Mouse (Mus musculus) activated CD4-positive, CD25-positive, alpha-beta regulatory T cell, adult 4 months (primary cell): ENCODE measurements around the gene Snap91. TPM values are rescaled to one million over a fixed set of nuclear protein-coding genes. Genes with fewer than 3 reads are reported as not detected.

Experiments used
- ATAC-seq: one replicate; pipeline ENCODE4 v1.8.0; 2017
- polyA plus RNA-seq, 2 experiments: library from polyadenylated mRNA; unstranded; fragments of 100-300 nt; shearing (Covaris generic); gene quantifications; one replicate each; pipeline ENCODE4 v1.2.1; 2017

The Snap91 gene
- polyA plus RNA-seq, 2 experiments from 2014 or later = not detected

- no peak for ATAC-seq
These were observed 67.1 kb downstream of the Snap91 start for GRCm38 (mm10) chr9:86813327-86813726.

DNA sequence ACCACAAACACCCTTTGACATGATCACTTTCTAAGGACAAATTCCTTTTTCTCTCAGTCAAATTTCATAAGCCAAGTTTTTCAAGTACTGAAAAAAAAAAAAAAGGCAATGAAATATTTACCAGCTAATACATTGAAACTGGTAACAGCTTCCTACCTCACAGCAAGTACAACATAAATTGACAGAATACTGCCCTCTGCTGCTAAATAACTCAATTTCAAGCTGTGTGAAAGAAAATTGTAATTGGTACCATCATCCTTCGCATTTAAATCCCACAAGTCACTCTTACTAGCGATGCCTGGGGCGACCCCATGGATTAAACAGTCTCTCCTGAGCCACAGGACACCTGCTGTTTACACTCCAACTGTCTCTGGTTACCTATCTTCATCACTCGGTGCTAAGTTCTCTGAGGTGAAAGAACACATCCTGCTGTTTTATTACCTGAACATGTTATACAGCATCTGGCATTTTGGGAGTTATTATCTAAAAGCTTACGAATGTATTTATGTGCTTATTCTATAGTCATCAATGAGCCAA lies 69.7 kb downstream of the Snap91 start:
- no peak for ATAC-seq

- ATAC-seq = no peak
These were observed 70.2 kb downstream of the Snap91 start for GRCm38 (mm10) chr9:86810213-86810612.

- ATAC-seq = no peak
These were observed 79.8 kb downstream of the Snap91 start for GRCm38 (mm10) chr9:86800600-86801163.

GRCm38 (mm10) chr9:86799099-86799498 lies 81.4 kb downstream of the Snap91 start:
- ATAC-seq = no peak

GRCm38 (mm10) chr9:86798686-86799085 lies 81.8 kb downstream of the Snap91 start:
- ATAC-seq = no peak

- ATAC-seq = no peak
These were observed 82.3 kb downstream of the Snap91 start for GRCm38 (mm10) chr9:86798129-86798528.

DNA sequence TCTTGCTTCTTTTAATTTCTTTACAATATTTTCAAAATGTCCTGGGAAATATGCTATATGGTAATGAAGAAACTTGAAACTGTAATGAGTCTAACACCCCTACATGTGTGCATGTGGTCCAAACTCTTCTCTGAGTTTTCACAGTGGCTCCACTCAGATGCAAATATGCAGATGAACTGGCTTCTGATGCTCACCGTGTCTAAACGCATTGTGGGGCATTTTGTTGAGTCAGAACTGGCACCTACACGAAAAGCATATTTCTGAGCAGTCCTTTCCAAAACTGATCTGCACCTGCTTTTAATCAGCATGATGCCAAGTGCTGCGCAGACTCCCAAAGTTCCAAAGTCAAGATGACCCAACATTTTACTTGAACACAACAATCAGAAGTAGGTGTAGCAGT lies 82.9 kb downstream of the Snap91 start:
- ATAC-seq = no peak

GRCm38 (mm10) chr9:86795236-86795635 lies 85.2 kb downstream of the Snap91 start:
- ATAC-seq = no peak

GRCm38 (mm10) chr9:86791927-86792326 lies 88.5 kb downstream of the Snap91 start:
- ATAC-seq = no peak

- ATAC-seq = no peak
These were observed 91.3 kb downstream of the Snap91 start for GRCm38 (mm10) chr9:86789186-86789585.

GRCm38 (mm10) chr9:86782836-86783235 lies 97.6 kb downstream of the Snap91 start:
- no peak for ATAC-seq

GRCm38 (mm10) chr9:86781426-86781825 lies 99.0 kb downstream of the Snap91 start:
- ATAC-seq = no peak

- no peak for ATAC-seq
These were observed 102.2 kb downstream of the Snap91 start for GRCm38 (mm10) chr9:86778212-86778611.

DNA sequence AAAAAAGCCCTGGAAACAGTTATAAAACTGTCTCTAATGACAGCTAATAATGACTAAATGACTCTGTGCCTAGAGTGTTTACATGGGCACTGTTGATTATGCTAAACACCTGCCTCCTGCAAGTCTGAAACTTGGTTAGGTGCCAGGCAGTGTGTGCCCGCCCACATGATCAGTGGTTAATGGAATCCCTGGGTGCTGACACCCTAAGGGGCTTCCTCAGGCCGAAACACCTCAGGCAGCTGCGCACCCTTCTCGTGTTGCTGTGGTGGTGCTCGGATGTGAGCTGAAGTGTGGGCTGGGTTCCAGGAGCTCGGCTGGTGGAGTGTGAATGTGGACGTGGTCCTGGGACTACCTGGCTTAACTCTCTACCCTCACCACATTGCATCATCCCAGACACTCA lies 103.1 kb downstream of the Snap91 start:
- no peak for ATAC-seq

DNA sequence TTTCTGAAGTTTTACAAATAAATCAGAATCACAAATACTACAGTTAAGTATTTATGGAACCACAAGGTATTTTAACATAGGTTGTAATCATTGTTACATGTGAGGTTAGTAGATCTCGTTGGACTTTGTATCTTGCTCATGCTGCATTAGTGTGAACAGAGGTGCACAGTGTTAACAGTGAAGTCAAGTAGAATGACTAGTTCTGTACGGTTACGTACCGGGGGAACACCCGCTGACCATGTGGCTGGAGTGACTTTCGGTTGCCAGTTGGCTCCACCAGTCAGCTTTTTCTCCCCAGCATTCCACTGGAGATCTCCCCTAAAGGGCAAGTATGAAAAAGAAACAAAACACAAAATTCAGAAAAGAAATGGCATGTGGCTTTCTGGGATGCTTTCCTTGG lies 105.1 kb downstream of the Snap91 start:
- no peak for ATAC-seq

GRCm38 (mm10) chr9:86773996-86774395 lies 106.5 kb downstream of the Snap91 start:
- no peak for ATAC-seq

DNA sequence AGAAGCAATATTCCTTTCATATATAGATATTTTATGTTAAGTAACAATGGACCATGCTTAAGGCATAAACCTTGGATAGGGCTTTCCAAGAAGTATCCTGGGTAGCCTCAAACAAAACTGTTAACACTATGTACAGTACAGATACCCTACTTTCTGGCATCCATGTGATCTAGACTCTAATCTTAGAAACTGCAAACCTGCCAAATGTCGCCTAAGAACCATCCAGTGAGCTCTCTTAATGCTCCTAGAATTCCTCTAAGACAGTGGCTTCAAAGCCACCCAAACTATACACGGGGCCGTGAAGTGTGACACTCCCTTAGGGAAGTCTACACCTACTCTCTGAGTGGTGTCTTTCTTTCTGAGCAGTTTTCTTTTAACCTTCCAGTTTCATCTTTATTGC lies 107.6 kb downstream of the Snap91 start:
- no peak for ATAC-seq

- no peak for ATAC-seq
These were observed 113.5 kb downstream of the Snap91 start for GRCm38 (mm10) chr9:86766991-86767390.

DNA sequence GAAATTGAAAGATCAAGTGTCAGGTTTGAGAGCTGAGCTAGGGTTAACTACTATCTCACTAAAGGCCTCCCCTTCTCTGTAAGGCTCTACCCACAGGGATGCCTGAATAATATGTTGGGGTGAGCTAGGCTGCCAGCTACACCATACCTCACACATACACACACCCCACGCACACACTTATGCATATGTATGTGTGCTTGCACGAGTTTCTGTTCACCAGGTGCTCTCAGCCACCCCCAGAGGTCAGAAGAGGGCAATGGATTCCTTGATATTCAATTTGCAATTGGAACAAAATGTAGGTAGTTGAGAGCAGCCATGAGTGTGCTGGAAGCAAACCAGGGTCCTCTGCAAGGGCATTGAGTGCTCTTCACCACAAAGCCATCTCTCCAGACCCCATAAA lies 116.5 kb downstream of the Snap91 start:
- ATAC-seq = no peak

DNA sequence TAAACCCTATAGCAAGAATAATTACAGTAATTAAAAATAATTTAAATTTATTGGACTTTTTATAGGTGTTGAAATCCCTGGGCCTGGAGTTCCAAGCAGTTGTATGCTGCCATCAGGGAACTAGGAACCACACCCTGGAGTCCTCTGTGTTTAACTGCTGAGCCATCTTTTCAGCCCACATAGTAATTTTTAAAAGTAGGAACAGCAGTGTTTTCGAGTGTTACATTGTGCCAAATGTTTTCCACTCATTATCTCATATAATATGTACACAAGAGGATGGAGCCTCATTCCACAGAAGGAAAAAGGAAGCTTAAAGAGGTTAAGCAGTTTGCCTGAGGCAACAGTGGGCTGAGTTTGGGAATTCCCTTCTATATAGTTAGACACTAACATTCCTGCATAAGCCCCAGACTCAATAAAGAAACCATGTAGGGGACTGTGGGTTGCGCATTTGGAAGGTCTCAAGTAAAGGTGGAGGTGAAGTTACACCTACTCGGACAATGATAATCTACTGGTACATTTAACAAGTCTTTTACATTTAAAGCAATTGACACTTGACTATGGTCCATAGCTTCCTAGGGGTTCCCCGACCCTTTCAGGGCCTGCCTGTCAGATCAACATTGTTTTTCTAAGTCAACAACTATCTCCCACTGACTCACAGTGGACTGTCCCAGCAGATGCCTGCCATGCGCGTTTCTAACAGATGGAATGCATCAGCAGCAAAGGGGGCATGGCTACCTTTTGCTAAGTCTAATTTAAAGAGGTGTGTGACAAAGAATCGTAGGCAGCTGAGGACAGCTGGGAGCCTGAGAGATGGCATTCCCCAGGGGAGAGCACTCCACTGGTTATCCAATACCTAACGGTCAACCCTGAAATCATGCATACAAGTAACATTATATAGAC lies 117.7 kb downstream of the Snap91 start:
- ATAC-seq = no peak

GRCm38 (mm10) chr9:86745926-86746581 lies 134.4 kb downstream of the Snap91 start:
- peak; percentile 32 for ATAC-seq

GRCm38 (mm10) chr9:86744041-86744440 lies 136.4 kb downstream of the Snap91 start:
- no peak for ATAC-seq
